Mouse (Mus musculus) intestine, embryonic 14.5 days (tissue): Measurements from ENCODE around the gene Fam166a. TPM values are rescaled to one million over a fixed set of nuclear protein-coding genes. Genes with fewer than 3 reads are reported as not detected.

Experiments
- ATAC-seq: fragments of 200-750 bp; cut with Nextera tagmentation; replicated peaks from 2 replicates; pipeline ENCODE4 v1.8.0; 2017; ENCODE audit warnings: low read depth, moderate number of reproducible peaks, moderate TSS enrichment, moderate library complexity; ENCODE audit not compliant: low FRiP score, low TSS enrichment
- DNase-seq: peaks from one replicate; pipeline ENCODE4 v3.0.0-alpha.2; 2018; ENCODE audit warnings: low spot score
- H3K27ac ChIP-seq: fragments of 300-500 bp; sonication (generic); 2 replicates; pipeline ENCODE4 v1.5.1; 2014; ENCODE audit warnings: low read depth, mild to moderate bottlenecking, control low read depth
- H3K27me3 ChIP-seq: fragments of 300-500 bp; sonication (generic); replicated peaks from 2 replicates; pipeline ENCODE4 v1.6.1; 2014; ENCODE audit warnings: low read length, control low read depth; ENCODE audit not compliant: control insufficient read depth, insufficient read depth
- H3K36me3 ChIP-seq: fragments of 300-500 bp; sonication (generic); 2 replicates; pipeline ENCODE4 v1.6.1; 2014; ENCODE audit warnings: low read length, control low read depth; ENCODE audit not compliant: control insufficient read depth, insufficient read depth
- H3K4me1 ChIP-seq: fragments of 300-500 bp; sonication (generic); replicated peaks from 2 replicates; pipeline ENCODE4 v1.6.1; 2014; ENCODE audit warnings: low read length, control low read depth, mixed read lengths; ENCODE audit not compliant: control insufficient read depth, insufficient read depth
- H3K4me2 ChIP-seq: fragments of 300-500 bp; sonication (generic); 2 replicates; pipeline ENCODE4 v1.6.1; 2014; ENCODE audit warnings: low read length
- H3K4me3 ChIP-seq: fragments of 300-500 bp; sonication (generic); 2 replicates; pipeline ENCODE4 v1.5.1; 2014; ENCODE audit warnings: low read depth, low read length, control low read depth, mixed read lengths
- H3K9ac ChIP-seq: fragments of 300-500 bp; sonication (generic); 2 replicates; pipeline ENCODE4 v1.6.1; 2014; ENCODE audit warnings: mild to moderate bottlenecking, low read length
- H3K9me3 ChIP-seq: fragments of 300-500 bp; sonication (generic); 2 replicates; pipeline ENCODE4 v1.6.1; 2016; ENCODE audit warnings: low read length, control low read depth; ENCODE audit not compliant: control insufficient read depth
- WGBS: fragments of 180-500 bp; shearing (Covaris S2); extraction: QIAGEN DNeasy Blood & Tissue Kit; methylation state at CpG from one replicate; pipeline ENCODE4 v1.1.7; 2014; 5-methylcytosine and 5-hydroxymethylcytosine counted together
- polyA plus RNA-seq: library from polyadenylated mRNA; unstranded; fragments of >200 nt; fragmentation: Nextera tagmentation; extraction: Ambion mirVana; gene quantifications from 2 replicates; pipeline ENCODE4 v1.2.1, GENCODE M21; 2014

The Fam166a gene
- polyA plus RNA-seq, 1 experiment from 2014 or later = 0.51 TPM

DNA sequence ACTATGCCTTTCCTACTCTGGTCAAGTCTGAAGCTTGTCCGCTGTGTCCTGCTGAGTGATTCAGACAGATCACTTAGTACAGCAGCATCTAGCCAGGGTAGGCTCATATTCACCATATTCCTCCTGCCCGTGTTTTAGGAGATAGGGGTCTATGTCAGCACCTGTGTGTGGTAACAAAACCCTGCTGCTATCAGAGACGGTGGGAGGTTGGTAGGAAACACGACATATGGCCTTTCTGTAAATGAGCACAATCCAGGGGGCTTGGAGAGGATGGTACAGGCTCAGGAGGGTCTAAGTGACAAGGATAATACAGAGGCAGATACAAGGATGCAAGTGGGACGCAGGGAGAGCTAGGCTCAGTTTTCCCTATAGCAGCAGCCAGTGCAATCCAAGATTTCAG, 11.0 kb downstream of the Fam166a start:
- no peak overlapping the region for H3K4me3 ChIP-seq
- no peaks in the 10 kb centered on the region for H3K9me3 ChIP-seq
- no peak for DNase-seq
- H3K27ac ChIP-seq = no peak overlapping the region
- H3K27me3 ChIP-seq = no peaks in the 10 kb centered on the region
- no peaks in the 10 kb centered on the region for H3K36me3 ChIP-seq
- 0 out of 2 replicates have a peak, but pooled peaks cover 4% of the 10 kb centered on the region for H3K4me1 ChIP-seq
- no peak for ATAC-seq
- no peak overlapping the region for H3K9ac ChIP-seq
- H3K4me2 ChIP-seq = no peak overlapping the region
- 82% methylated on average over 5 of the region's 5 CpGs for WGBS

DNA sequence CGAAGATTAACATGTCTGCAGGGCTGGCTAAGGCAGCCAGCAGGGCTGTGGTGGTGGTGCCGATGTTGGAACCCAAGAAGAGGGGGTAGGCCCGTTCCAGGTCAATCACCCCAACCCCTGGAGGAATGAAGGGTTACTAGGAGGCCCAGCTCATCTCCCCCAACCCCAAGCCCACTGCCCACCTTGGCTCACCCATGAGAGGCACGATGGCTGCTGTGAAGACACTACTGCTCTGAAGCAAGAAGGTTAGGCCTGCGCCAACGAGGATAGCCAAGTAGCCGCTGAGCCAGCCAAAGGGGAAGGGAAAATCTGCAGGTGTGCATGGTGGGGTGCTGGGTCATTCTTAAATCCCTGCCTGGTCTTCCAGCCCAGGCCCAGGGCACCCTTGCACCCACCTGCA, 12.0 kb downstream of the Fam166a start:
- H3K9me3 ChIP-seq = no peaks in the 10 kb centered on the region
- 90% methylated on average over 7 of the region's 7 CpGs for WGBS
- DNase-seq (no peak), ATAC-seq (no peak)
- no peak overlapping the region for H3K4me2 ChIP-seq
- H3K9ac ChIP-seq = no peak overlapping the region
- H3K27me3 ChIP-seq = no peaks in the 10 kb centered on the region
- 0 out of 2 replicates have a peak, but pooled peaks cover 2% of the 10 kb centered on the region for H3K4me1 ChIP-seq
- no peak overlapping the region for H3K27ac ChIP-seq
- no peaks in the 10 kb centered on the region for H3K36me3 ChIP-seq
- no peak overlapping the region for H3K4me3 ChIP-seq

DNA sequence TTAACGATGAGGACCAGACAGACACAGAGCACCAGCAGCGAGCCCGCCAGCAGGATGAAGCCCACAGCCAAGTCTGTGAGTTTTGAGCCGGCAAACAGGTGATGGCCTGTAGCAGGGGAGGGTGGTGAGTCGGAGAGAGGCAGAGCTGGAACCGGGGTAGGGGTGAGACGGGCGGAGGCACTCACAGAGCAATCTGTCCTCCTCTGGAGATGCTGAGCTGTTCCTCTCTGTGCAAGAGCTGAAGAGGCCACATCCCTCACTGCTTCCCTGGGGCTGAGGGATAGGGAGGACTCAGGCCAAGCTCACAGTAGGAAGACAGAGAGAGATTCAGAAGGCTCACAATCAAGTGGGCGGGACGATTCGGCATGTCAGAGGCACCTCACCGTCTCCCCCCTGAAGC, 12.5 kb downstream of the Fam166a start:
- Histone ChIP-seq H3K36me3 (no peaks in the 10 kb centered on the region), H3K4me3 (no peak overlapping the region), H3K9me3 (no peaks in the 10 kb centered on the region), H3K4me1 (no peaks in the 10 kb centered on the region), H3K27me3 (no peaks in the 10 kb centered on the region), H3K4me2 (no peak overlapping the region), H3K27ac (no peak overlapping the region), H3K9ac (no peak overlapping the region)
- DNase-seq = no peak
- no peak for ATAC-seq
- WGBS = 60% methylated on average over 12 of the region's 12 CpGs

DNA sequence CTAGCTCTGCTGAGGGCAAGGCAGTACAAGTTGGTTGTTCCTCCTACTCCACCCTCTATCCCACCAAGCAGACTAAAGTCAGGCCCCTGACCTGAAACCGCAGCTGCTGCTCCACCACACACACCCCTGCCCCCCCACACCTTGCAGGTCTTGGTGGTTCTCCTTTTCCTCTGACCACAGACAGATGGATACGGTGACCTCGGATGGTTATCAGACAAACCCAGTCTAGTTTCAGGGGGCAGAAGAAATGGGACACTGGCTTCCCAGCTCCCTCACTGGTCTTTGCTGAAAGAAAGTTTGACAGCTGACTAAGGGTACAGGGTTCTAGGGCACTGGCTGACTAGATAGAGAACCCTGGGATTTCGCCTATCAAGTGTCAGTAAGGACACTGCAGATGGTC, 14.9 kb downstream of the Fam166a start:
- Histone ChIP-seq H3K9me3 (no peaks in the 10 kb centered on the region), H3K4me2 (no peak overlapping the region), H3K27me3 (no peaks in the 10 kb centered on the region), H3K4me1 (no peaks in the 10 kb centered on the region), H3K27ac (no peak overlapping the region), H3K36me3 (no peaks in the 10 kb centered on the region), H3K9ac (no peak overlapping the region), H3K4me3 (no peak overlapping the region)
- 73% methylated on average over 4 of the region's 4 CpGs for WGBS
- DNase-seq (no peak), ATAC-seq (no peak)

DNA sequence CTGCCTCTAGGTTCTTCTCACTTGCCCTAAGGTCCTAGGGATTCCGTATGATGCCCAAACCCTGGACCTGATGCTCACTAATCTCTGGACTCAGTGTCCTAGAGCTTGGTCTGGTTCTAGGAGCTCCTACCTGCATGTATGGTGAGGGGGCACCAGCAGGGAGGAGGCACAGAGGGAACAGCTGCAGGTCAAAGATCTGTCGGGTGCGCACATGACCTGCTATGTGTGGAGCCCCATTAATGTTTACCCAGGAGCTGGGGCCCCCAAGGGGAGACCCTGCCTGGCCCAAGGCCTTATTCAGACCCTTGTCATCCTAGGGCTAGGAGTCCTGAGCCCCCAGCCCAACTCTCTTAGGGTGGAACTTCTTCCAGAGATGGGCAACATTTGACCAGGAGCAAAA, 15.5 kb downstream of the Fam166a start, which contains the start of gene Slc34a3:
Slc34a3 (minus strand) TSS at position 315 of the 400 bp plus-strand sequence.
- Histone ChIP-seq H3K4me1 (no peaks in the 10 kb centered on the region), H3K27me3 (no peaks in the 10 kb centered on the region), H3K9ac (no peak within 1 kb of the TSS), H3K4me2 (no peak within 1 kb of the TSS), H3K36me3 (no peaks in the 10 kb centered on the region), H3K4me3 (no peak within 1 kb of the TSS), H3K9me3 (no peaks in the 10 kb centered on the region), H3K27ac (no peak within 1 kb of the TSS)
- DNase-seq (no peak), ATAC-seq (no peak; the same call in 1 of the 2 replicates)
- 65% methylated on average over 3 of the region's 3 CpGs for WGBS

DNA sequence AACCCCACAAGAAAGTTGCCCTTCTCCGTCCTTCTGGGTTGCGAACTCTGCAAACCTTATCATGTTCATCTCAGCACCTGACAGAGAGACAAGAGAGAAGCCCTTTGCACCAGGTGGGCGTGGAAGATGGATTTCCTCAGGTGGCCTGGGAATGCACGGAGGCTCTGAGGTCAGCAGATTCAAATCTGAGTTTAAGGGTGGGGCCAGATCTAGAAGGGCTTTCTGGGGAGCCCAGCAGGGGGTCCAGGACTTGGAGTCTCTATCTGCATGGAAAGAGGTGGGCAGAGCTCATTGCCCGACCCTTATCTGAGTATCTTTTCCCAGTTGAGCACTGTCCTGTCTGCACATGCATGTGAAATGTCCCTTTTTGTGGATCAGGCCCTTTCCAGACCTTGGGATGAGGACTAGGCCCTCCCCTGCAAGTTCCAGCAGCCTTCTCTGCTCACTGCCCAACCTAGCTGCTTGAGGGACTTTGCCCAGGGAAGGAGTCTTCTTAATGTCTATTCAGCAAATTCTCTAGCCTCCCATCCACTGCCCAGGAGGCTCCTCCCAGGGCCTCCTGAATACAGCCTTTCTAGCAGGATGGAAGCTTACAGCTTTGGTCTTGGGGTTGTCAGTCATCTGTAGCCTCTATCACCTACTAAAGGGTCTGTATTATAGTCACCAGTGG, 16.1 kb downstream of the Fam166a start:
- H3K27ac ChIP-seq = no peak overlapping the region
- no peak overlapping the region for H3K4me2 ChIP-seq
- no peaks in the 10 kb centered on the region for H3K9me3 ChIP-seq
- WGBS = 57% methylated on average over 5 of the region's 5 CpGs
- H3K9ac ChIP-seq = no peak overlapping the region
- H3K27me3 ChIP-seq = no peaks in the 10 kb centered on the region
- no peaks in the 10 kb centered on the region for H3K4me1 ChIP-seq
- no peaks in the 10 kb centered on the region for H3K36me3 ChIP-seq
- ATAC-seq (no peak), DNase-seq (no peak)
- no peak overlapping the region for H3K4me3 ChIP-seq

DNA sequence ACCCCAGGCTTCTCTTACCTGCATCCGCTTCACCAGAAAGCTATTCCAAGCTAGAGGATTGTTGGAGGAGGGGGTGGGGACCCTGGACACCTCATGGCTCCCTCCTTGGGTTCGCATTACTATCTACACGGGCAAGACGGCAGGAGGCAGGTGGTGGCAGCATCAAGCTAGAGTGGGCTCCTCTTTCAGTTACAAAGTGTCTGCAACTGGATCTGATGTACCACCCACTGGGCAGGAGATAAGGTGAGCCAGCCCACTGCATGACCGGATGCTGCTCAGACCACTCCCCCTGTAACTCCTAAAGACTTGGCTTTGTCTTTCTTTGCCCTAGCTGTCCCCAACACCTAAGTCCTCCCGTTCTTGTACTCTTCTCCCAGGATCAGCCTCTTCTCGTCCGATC, 18.1 kb downstream of the Fam166a start, which contains the start of gene Rnf224:
Rnf224 (minus strand) TSS at position 174 of the 400 bp plus-strand sequence.
- Histone ChIP-seq H3K4me3 (no peak within 1 kb of the TSS), H3K4me2 (no peak within 1 kb of the TSS), H3K9ac (no peak within 1 kb of the TSS), H3K9me3 (no peaks in the 10 kb centered on the region), H3K27me3 (peaks cover 7% of the 10 kb centered on the region), H3K36me3 (no peaks in the 10 kb centered on the region), H3K27ac (no peak within 1 kb of the TSS), H3K4me1 (peaks cover 6% of the 10 kb centered on the region; the same call in 1 of the 2 replicates)
- DNase-seq (no peak), ATAC-seq (no peak)
- 31% methylated on average over 8 of the region's 8 CpGs for WGBS

DNA sequence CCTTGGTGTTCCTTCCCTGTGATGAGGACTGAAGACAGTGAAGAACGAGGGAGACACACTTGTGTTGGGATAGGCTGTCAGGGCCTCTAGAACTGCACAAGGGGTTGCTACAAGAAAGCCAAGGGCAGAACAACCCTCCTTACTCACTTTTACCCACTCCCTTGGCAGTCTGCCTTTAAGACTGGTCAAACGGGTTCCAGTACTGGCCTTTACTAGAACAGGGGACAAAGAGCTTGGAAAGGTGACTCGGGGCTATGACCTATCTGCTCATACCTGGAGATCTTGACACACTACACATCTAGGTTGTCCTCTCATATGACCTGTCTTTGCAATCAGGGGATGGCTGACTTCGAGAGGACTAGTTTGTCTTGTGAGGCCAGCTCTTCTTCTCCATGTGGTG, 19.0 kb downstream of the Fam166a start:
- Histone ChIP-seq H3K27ac (no peak overlapping the region), H3K36me3 (no peaks in the 10 kb centered on the region)

DNA sequence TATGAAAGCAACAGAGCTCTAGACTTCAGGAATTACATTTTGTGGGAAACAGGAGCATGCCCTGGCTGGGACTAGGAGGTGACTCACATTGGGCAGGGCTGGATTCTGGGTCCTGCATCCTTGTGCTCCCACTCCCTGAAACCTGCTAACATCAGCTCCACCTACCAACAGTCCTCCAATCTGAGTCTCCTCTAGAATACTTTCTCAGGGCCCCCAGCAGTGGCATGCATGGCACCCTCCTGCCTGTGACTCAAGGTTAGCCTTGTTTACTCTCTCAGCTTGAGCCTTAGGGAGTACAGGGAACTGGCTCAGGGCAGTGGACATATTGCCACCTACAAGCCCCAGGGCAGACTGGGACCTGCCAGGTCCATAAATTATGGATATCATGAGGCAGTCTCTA, 19.6 kb downstream of the Fam166a start:
- Histone ChIP-seq H3K9ac (no peak overlapping the region), H3K27me3 (peaks cover 21% of the 10 kb centered on the region), H3K4me1 (peaks cover 6% of the 10 kb centered on the region; the same call in 1 of the 2 replicates), H3K9me3 (no peaks in the 10 kb centered on the region), H3K36me3 (no peaks in the 10 kb centered on the region), H3K4me2 (no peak overlapping the region), H3K4me3 (no peak overlapping the region), H3K27ac (no peak overlapping the region)
- DNase-seq (no peak), ATAC-seq (no peak)

More for the DNA sequence above, 19.0 kb downstream of the Fam166a start:
- Histone ChIP-seq H3K9me3 (no peaks in the 10 kb centered on the region), H3K4me1 (peaks cover 6% of the 10 kb centered on the region; the same call in 1 of the 2 replicates), H3K4me2 (no peak overlapping the region), H3K4me3 (no peak overlapping the region), H3K9ac (no peak overlapping the region), H3K27me3 (peaks cover 16% of the 10 kb centered on the region)
- WGBS = 56% methylated on average over 4 of the region's 4 CpGs
- DNase-seq (no peak), ATAC-seq (no peak)
